Mouse (Mus musculus) neural tube, embryonic 13.5 days (tissue): Measurements from ENCODE around the gene Cep295nl. TPM values are rescaled to one million over a fixed set of nuclear protein-coding genes. Genes with fewer than 3 reads are reported as not detected.
A peak's percentile ranks its signal among the peaks of the same experiment; 100 is the strongest.

ENCODE experiments used
- ATAC-seq: fragments of 200-750 bp; cut with Nextera tagmentation; 2 replicates; pipeline ENCODE4 v1.8.0; 2017; ENCODE audit warnings: low read depth, mild to moderate bottlenecking, moderate TSS enrichment, moderate library complexity
- H3K27ac ChIP-seq: fragments of 300-500 bp; sonication (generic); replicated peaks from 2 replicates; pipeline ENCODE4 v1.5.1; 2015; ENCODE audit warnings: moderate library complexity, mild to moderate bottlenecking, inconsistent platforms
- H3K27me3 ChIP-seq: fragments of 300-500 bp; sonication (generic); 2 replicates; pipeline ENCODE4 v1.6.1; 2015; ENCODE audit warnings: mild to moderate bottlenecking, inconsistent platforms
- H3K36me3 ChIP-seq: fragments of 300-500 bp; sonication (generic); 2 replicates; pipeline ENCODE4 v1.6.1; 2015; ENCODE audit warnings: mild to moderate bottlenecking, inconsistent platforms
- H3K4me1 ChIP-seq: fragments of 300-500 bp; sonication (generic); replicated peaks from 2 replicates; pipeline ENCODE4 v1.6.1; 2015; ENCODE audit warnings: inconsistent platforms
- H3K4me2 ChIP-seq: fragments of 300-500 bp; sonication (generic); 2 replicates; pipeline ENCODE4 v1.6.1; 2015; ENCODE audit warnings: inconsistent platforms, mild to moderate bottlenecking, moderate library complexity
- H3K4me3 ChIP-seq: fragments of 300-500 bp; sonication (generic); 2 replicates; pipeline ENCODE4 v1.5.1; 2015; ENCODE audit warnings: mild to moderate bottlenecking, inconsistent platforms
- H3K9ac ChIP-seq: fragments of 300-500 bp; sonication (generic); 2 replicates; pipeline ENCODE4 v1.6.1; 2015; ENCODE audit warnings: moderate library complexity, mild to moderate bottlenecking, inconsistent platforms
- H3K9me3 ChIP-seq: fragments of 300-500 bp; sonication (generic); 2 replicates; pipeline ENCODE4 v1.6.1; 2016; ENCODE audit warnings: inconsistent platforms
- WGBS: fragments of 180-500 bp; shearing (Covaris S2); methylation state at CpG from one replicate; pipeline ENCODE4 v1.1.7; 2015; 5-methylcytosine and 5-hydroxymethylcytosine counted together
- polyA plus RNA-seq: library from polyadenylated mRNA; unstranded; fragments of >200 nt; fragmentation: Nextera tagmentation; extraction: Ambion mirVana; gene quantifications from 2 replicates; pipeline ENCODE4 v1.2.1, GENCODE M21; 2015

Cep295nl gene
- polyA plus RNA-seq, 1 experiment from 2014 or later, result 0.13 TPM

GRCm38 (mm10) chr11:118287573-118287972 is 54.7 kb downstream of the Cep295nl start:
- Histone ChIP-seq H3K9me3 (no peaks in the 10 kb centered on the region), H3K9ac (0 out of 2 replicates have a peak overlapping the region, but pooled peaks have one; percentile 22), H3K36me3 (peaks cover 52% of the 10 kb centered on the region), H3K27ac (no peak overlapping the region), H3K4me3 (no peak overlapping the region), H3K4me1 (peaks cover 21% of the 10 kb centered on the region), H3K4me2 (no peak overlapping the region), H3K27me3 (no peaks in the 10 kb centered on the region)
- WGBS, result 96% methylated on average over 9 of the region's 9 CpGs
- no peak for ATAC-seq

DNA sequence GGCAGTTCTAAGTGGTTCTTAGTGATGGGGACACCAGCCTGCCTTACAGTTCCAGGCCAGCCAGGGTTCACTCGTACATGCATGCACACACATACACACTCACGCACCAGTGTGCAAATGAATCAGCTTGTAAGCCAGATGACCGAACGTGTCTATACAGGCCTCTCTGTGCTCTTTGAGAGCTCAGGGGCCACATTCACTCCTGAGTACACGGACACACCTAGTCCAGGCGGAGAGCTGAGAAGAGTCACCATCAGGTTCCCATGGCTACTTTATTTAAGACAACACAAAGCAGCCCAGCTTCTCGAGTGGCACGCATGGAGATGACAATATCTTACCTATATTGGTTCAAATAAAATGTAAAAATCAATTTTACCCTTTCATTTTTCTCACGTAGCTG is 55.9 kb downstream of the Cep295nl start:
- ATAC-seq, result no peak
- no peak overlapping the region for H3K4me2 ChIP-seq
- 96% methylated on average over 9 of the region's 9 CpGs for WGBS
- no peak overlapping the region for H3K9ac ChIP-seq
- H3K36me3 ChIP-seq, result peaks cover 64% of the 10 kb centered on the region
- no peaks in the 10 kb centered on the region for H3K9me3 ChIP-seq
- H3K4me1 ChIP-seq, result peaks cover 21% of the 10 kb centered on the region
- H3K27me3 ChIP-seq, result no peaks in the 10 kb centered on the region
- H3K4me3 ChIP-seq, result no peak overlapping the region
- H3K27ac ChIP-seq, result no peak overlapping the region

DNA sequence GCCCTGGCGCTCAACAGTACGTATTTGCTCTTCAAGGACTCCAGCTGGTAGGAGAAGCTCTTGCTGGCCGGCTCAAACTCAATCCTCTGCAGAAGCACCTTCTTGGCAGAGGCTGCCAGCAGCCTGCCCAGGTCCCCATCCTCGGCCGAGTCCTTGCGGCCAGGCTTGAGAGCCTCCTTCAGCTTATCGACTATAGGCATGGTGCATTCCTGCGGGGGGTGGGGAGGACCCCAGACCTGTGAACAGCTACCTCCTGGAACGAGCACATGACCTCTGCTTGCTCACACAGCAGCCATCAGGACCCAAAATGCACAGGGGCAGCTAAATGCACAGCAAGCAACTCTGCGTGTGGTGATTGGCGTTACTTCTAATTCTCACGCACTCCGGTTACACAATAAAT is 56.5 kb downstream of the Cep295nl start:
- Histone ChIP-seq H3K9me3 (no peaks in the 10 kb centered on the region), H3K27me3 (no peaks in the 10 kb centered on the region), H3K4me2 (no peak overlapping the region), H3K27ac (no peak overlapping the region), H3K4me3 (no peak overlapping the region), H3K9ac (no peak overlapping the region), H3K4me1 (peaks cover 14% of the 10 kb centered on the region), H3K36me3 (peaks cover 70% of the 10 kb centered on the region)
- WGBS, result 94% methylated on average over 13 of the region's 13 CpGs
- no peak for ATAC-seq

Other genes with a start within 250 kb of the Cep295nl start
- 0.22 and 0.23 TPM in 2 replicates for gene Dnah17, start 211.9 kb downstream of the Cep295nl start, polyA plus RNA-seq
- 24.4 and 25.2 TPM in 2 replicates for gene Cyth1, start 93.9 kb downstream of the Cep295nl start, polyA plus RNA-seq
- 15.6 and 17.9 TPM in 2 replicates for gene Usp36, start 52.3 kb downstream of the Cep295nl start, polyA plus RNA-seq
- 56.4 and 57.5 TPM in 2 replicates for gene Timp2, start 13.2 kb upstream of the Cep295nl start, polyA plus RNA-seq
- gene Lgals3bp, start 59.6 kb upstream of the Cep295nl start, polyA plus RNA-seq, result 2.7 and 4.2 TPM in 2 replicates
- gene Cant1, start 76.6 kb upstream of the Cep295nl start, polyA plus RNA-seq, result 25.7 and 28.2 TPM in 2 replicates
- 4.4 and 4.8 TPM in 2 replicates for gene C1qtnf1, start 85.7 kb upstream of the Cep295nl start, polyA plus RNA-seq
- 8.1 and 10.0 TPM in 2 replicates for gene Engase, start 134.3 kb upstream of the Cep295nl start, polyA plus RNA-seq